Mouse (Mus musculus) ES-E14 (cell line): ENCODE data around the gene Slc10a1. TPM values are rescaled to one million over a fixed set of nuclear protein-coding genes. Genes with fewer than 3 reads are reported as not detected.

Source experiments
- DNase-seq: peaks from one replicate; pipeline ENCODE4 v3.0.0-alpha.2; 2013; ENCODE audit warnings: low read depth, low spot score
- H3K27ac ChIP-seq: 2 replicates; pipeline ENCODE4 v1.5.1; 2012; ENCODE audit warnings: low read depth, mild to moderate bottlenecking, low read length, moderate library complexity, mixed read lengths; ENCODE audit not compliant: poor library complexity, insufficient read depth, severe bottlenecking
- H3K36me3 ChIP-seq: 2 replicates; pipeline ENCODE4 v1.6.1; 2012; ENCODE audit warnings: mild to moderate bottlenecking, low read length, moderate library complexity, mixed read lengths; ENCODE audit not compliant: control insufficient read depth, poor library complexity, insufficient read depth, severe bottlenecking
- H3K4me1 ChIP-seq, 2 experiments: fragments of 150-350 bp in 1 of 2; sonication (generic) in 1 of 2; 2 replicates each; pipeline ENCODE4 v1.6.1; 2012; ENCODE audit warnings: low read length in 2 of 2, mild to moderate bottlenecking in 1 of 2, mixed read lengths in 1 of 2; ENCODE audit not compliant: control insufficient read depth in 2 of 2, insufficient read depth in 2 of 2, poor library complexity in 1 of 2
- H3K4me3 ChIP-seq, 2 experiments: fragments of 150-350 bp in 1 of 2; sonication (generic) in 1 of 2; 2 replicates each; pipeline ENCODE4 v1.5.1; 2012; ENCODE audit warnings: low read length in 2 of 2, low read depth in 1 of 2, mild to moderate bottlenecking in 1 of 2, mixed read lengths in 1 of 2; ENCODE audit not compliant: insufficient read depth in 1 of 2, poor library complexity in 1 of 2, severe bottlenecking in 1 of 2
- H3K9ac ChIP-seq: 2 replicates; pipeline ENCODE4 v1.6.1; 2012; ENCODE audit warnings: low read depth, mild to moderate bottlenecking, low read length, mixed read lengths; ENCODE audit not compliant: poor library complexity, insufficient read depth, severe bottlenecking
- H3K9me3 ChIP-seq: fragments of 150-350 bp; sonication (generic); 2 replicates; pipeline ENCODE4 v1.6.1; 2012; ENCODE audit warnings: low read depth, mild to moderate bottlenecking, low read length; ENCODE audit not compliant: control insufficient read depth, insufficient read depth
- CHD2 ChIP-seq: IDR thresholded peaks from 2 replicates; pipeline ENCODE4 v1.6.1; 2014; ENCODE audit warnings: mild to moderate bottlenecking, low read depth, low read length, inconsistent platforms
- HCFC1 ChIP-seq: IDR thresholded peaks from 2 replicates; pipeline ENCODE4 v1.6.1; 2012; ENCODE audit warnings: low read length, inconsistent platforms, borderline replicate concordance; ENCODE audit not compliant: insufficient read depth
- MAFK ChIP-seq: IDR thresholded peaks from 2 replicates; pipeline ENCODE4 v1.6.1; 2014; ENCODE audit warnings: mild to moderate bottlenecking, low read depth, low read length, inconsistent platforms; ENCODE audit not compliant: insufficient read depth
- ZC3H11A ChIP-seq: IDR thresholded peaks from 2 replicates; pipeline ENCODE4 v1.6.1; 2012; ENCODE audit warnings: low read depth, mild to moderate bottlenecking, inconsistent platforms, low read length, borderline replicate concordance
- ZNF384 ChIP-seq: IDR thresholded peaks from 2 replicates; pipeline ENCODE4 v1.6.1; 2012; ENCODE audit warnings: low read depth, low read length, inconsistent platforms
- in situ Hi-C, 2 experiments: fragments of 600-800 bp; cut with MboI; formaldehyde crosslinking; loops; one replicate each; pipeline ENCODE4 v1.15.1; 2025; ENCODE audit warnings: low sequenced_read_pairs in 2 of 2, inconsistent platforms in 1 of 2; ENCODE audit not compliant: unreplicated experiment in 2 of 2
- total RNA-seq: library from RNA; depleted of rRNA; stranded (reverse); fragments of 300-350 nt; gene quantifications from 2 replicates; pipeline ENCODE4 v1.2.3, GENCODE M21; 2012; rRNA removed

Slc10a1 gene
- total RNA-seq, 1 experiment: 0.54 TPM

GRCm38 (mm10) chr12:80922869-80923268 is 45.6 kb downstream of the Slc10a1 start:
- peak; percentile 71; the same call in 1 of the 2 replicates for TF ChIP-seq ZNF384
- TF ChIP-seq MAFK: no peak
- TF ChIP-seq HCFC1: no peak
- Histone ChIP-seq H3K27ac (peak overlapping the region; percentile 94), H3K9ac (peak overlapping the region; percentile 70; the same call in 1 of the 2 replicates), H3K36me3 (no peaks in the 10 kb centered on the region), H3K9me3 (no peaks in the 10 kb centered on the region), H3K4me3 (peak overlapping the region; percentile 35 to 50), H3K4me1 (peaks cover 9 to 27% of the 10 kb centered on the region in 2 experiments)
- peak; percentile 72 for DNase-seq
- in situ Hi-C loops: no loop called here

- Histone ChIP-seq H3K27ac (peak overlapping the region; percentile 25; the same call in 1 of the 2 replicates), H3K4me1 (peaks cover 9 to 27% of the 10 kb centered on the region in 2 experiments), H3K9ac (no peak overlapping the region), H3K9me3 (no peaks in the 10 kb centered on the region), H3K36me3 (no peaks in the 10 kb centered on the region), H3K4me3 (no peak overlapping the region)
- no peak for DNase-seq
- in situ Hi-C loops: no loop called here
- TF ChIP-seq ZNF384 (no peak), ZC3H11A (no peak), HCFC1 (no peak), MAFK (no peak), CHD2 (no peak)
Measured at GRCm38 (mm10) chr12:80921301-80921700, 47.2 kb downstream of the Slc10a1 start.

- peak; percentile 62 for DNase-seq
- in situ Hi-C loops: no loop called here
Measured at GRCm38 (mm10) chr12:80917764-80918163, 50.7 kb downstream of the Slc10a1 start.

GRCm38 (mm10) chr12:80909631-80910030 is 58.9 kb downstream of the Slc10a1 start:
- TF ChIP-seq HCFC1: no peak
- no peak for TF ChIP-seq MAFK
- TF ChIP-seq ZC3H11A: no peak
- TF ChIP-seq ZNF384: no peak
- no peak for TF ChIP-seq CHD2
- Histone ChIP-seq H3K4me1 (no peaks in the 10 kb centered on the region), H3K4me3 (no peak overlapping the region), H3K9me3 (no peaks in the 10 kb centered on the region), H3K9ac (no peak overlapping the region), H3K36me3 (no peaks in the 10 kb centered on the region), H3K27ac (no peak overlapping the region)
- in situ Hi-C loops: no loop called here
- no peak for DNase-seq

More at GRCm38 (mm10) chr12:80917764-80918163, 50.7 kb downstream of the Slc10a1 start:
- no peak overlapping the region for H3K4me3 ChIP-seq
- H3K9ac ChIP-seq: no peak overlapping the region
- peaks cover 6 to 7% of the 10 kb centered on the region in 2 experiments; a peak in 3 of 4 replicates for H3K4me1 ChIP-seq
- no peaks in the 10 kb centered on the region for H3K9me3 ChIP-seq
- H3K36me3 ChIP-seq: no peaks in the 10 kb centered on the region
- TF ChIP-seq HCFC1 (no peak), CHD2 (no peak), MAFK (no peak), ZC3H11A (no peak), ZNF384 (peak; percentile 56)
- H3K27ac ChIP-seq: no peak overlapping the region

Other genes with a start within 250 kb of the Slc10a1 start
- gene Ccdc177, start 208.0 kb downstream of the Slc10a1 start, total RNA-seq: 0.40 and 0.63 TPM in 2 replicates
- 49.5 and 65.6 TPM in 2 replicates for gene Susd6, start 178.2 kb downstream of the Slc10a1 start, total RNA-seq
- gene Srsf5, start 23.2 kb downstream of the Slc10a1 start, total RNA-seq: 396 and 508 TPM in 2 replicates
- gene Smoc1, start 58.1 kb upstream of the Slc10a1 start, total RNA-seq: 15.3 and 34.6 TPM in 2 replicates